Mouse (Mus musculus) liver, adult 2 months (tissue): ENCODE measurements around the gene Slco2a1. TPM values are rescaled to one million over a fixed set of nuclear protein-coding genes. Genes with fewer than 3 reads are reported as not detected.

Source experiments
- DNase-seq: peaks from one replicate; pipeline ENCODE4 v3.0.0-alpha.2; 2011; ENCODE audit warnings: low read depth, low spot score; ENCODE audit errors: extremely low read depth
- H3K27ac ChIP-seq: fragments of 200-500 bp; replicated peaks from 2 replicates; pipeline ENCODE4 v1.5.1; 2012; ENCODE audit warnings: low read depth, mild to moderate bottlenecking, control low read depth, inconsistent platforms, low read length; ENCODE audit not compliant: insufficient read depth
- H3K27me3 ChIP-seq: fragments of 200-500 bp; 2 replicates; pipeline ENCODE4 v1.6.1; 2012; ENCODE audit warnings: mild to moderate bottlenecking, moderate library complexity, low read length, inconsistent platforms; ENCODE audit not compliant: control insufficient read depth, insufficient read depth
- H3K36me3 ChIP-seq: fragments of 200-500 bp; 2 replicates; pipeline ENCODE4 v1.6.1; 2012; ENCODE audit warnings: low read length, inconsistent platforms; ENCODE audit not compliant: control insufficient read depth, insufficient read depth
- H3K4me1 ChIP-seq: fragments of 200-500 bp; 2 replicates; pipeline ENCODE4 v1.6.1; 2011; ENCODE audit warnings: low read length; ENCODE audit not compliant: control insufficient read depth, insufficient read depth
- H3K4me3 ChIP-seq: fragments of 200-500 bp; 2 replicates; pipeline ENCODE4 v1.5.1; 2011; ENCODE audit warnings: low read depth, mild to moderate bottlenecking, control low read depth, low read length, moderate library complexity; ENCODE audit not compliant: insufficient read depth
- H3K79me2 ChIP-seq: fragments of 200-500 bp; 2 replicates; pipeline ENCODE4 v1.6.1; 2012; ENCODE audit warnings: inconsistent platforms, mild to moderate bottlenecking, low read length, moderate library complexity; ENCODE audit not compliant: control insufficient read depth, insufficient read depth
- H3K9ac ChIP-seq: fragments of 200-500 bp; 2 replicates; pipeline ENCODE4 v1.6.1; 2012; ENCODE audit warnings: low read depth, mild to moderate bottlenecking, control low read depth, inconsistent platforms, low read length
- CTCF ChIP-seq: fragments of 200-500 bp; IDR thresholded peaks from 2 replicates; pipeline ENCODE4 v1.5.1; 2011; ENCODE audit warnings: low read depth, low read length, control low read depth
- POLR2A ChIP-seq: fragments of 200-500 bp; IDR thresholded peaks from 2 replicates; pipeline ENCODE4 v1.6.1; 2011; ENCODE audit warnings: low read length, control low read depth; ENCODE audit not compliant: insufficient read depth; ENCODE audit errors: extremely low read depth
- WGBS: fragments of 180-500 bp; shearing (Covaris S2); methylation state at CpG from one replicate; pipeline ENCODE4 v1.1.7; 2018; 5-methylcytosine and 5-hydroxymethylcytosine counted together
- polyA plus RNA-seq: library from polyadenylated mRNA; depleted of rRNA; stranded (reverse); fragments of >200 nt; gene quantifications from 2 replicates; pipeline ENCODE4 v1.2.3, GENCODE M21; 2012
- total RNA-seq: library from RNA; depleted of rRNA; stranded (reverse); fragments of >200 nt; gene quantifications from 2 replicates; pipeline ENCODE4 v1.2.3, GENCODE M21; 2014

The Slco2a1 gene
- total and polyA plus RNA-seq, 2 experiments, result 8.9 to 55.5 TPM

DNA sequence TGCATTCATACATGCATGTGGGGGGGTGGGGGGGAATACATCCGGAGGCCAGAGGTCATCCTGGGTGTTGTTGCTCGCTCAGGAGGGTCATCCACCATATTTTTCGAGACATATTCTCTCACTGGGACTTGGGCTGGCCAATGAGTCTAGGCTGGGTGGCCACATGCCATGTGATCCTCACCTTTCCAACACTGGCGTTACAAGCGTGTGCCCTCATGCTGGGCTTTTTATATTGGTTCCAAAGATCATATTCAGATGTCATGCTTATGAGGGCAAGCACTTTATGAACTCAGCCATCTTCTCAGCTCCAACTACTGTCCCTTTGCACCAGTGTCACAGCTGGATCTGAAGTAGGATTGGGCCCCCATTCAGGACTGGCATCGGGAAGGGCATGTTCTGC, 75.1 kb downstream of the Slco2a1 start:
- TF ChIP-seq POLR2A (no peak), CTCF (no peak)
- Histone ChIP-seq H3K79me2 (no peaks in the 10 kb centered on the region), H3K27me3 (no peaks in the 10 kb centered on the region), H3K27ac (no peak overlapping the region), H3K9ac (no peak overlapping the region), H3K4me1 (no peaks in the 10 kb centered on the region), H3K4me3 (no peak overlapping the region), H3K36me3 (no peaks in the 10 kb centered on the region)
- WGBS, result 75% methylated on average over 6 of the region's 6 CpGs
- peak; percentile 72 for DNase-seq

DNA sequence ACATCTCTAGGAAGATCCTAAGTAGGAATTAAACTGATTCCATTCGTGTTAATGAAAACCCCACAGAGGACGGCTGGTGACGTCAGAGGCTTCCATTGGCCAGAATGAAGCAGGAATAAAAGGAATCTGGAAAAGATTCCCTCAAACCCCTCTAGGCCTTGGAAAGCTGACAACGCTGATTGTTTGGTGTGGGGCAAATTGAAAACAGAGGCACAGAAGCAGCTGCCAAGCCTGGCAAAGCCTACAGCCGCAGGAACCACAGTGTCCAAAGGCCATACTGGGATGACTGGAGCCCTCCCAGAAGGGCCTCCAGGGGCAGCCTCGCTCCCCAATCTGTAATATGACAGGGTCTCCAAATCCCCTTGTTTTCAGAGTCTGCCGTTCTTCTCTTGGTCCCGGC, 78.3 kb downstream of the Slco2a1 start:
- H3K4me1 ChIP-seq, result no peaks in the 10 kb centered on the region
- H3K9ac ChIP-seq, result no peak overlapping the region
- DNase-seq, result peak; percentile 63
- H3K27ac ChIP-seq, result no peak overlapping the region
- no peaks in the 10 kb centered on the region for H3K27me3 ChIP-seq
- WGBS, result 80% methylated on average over 8 of the region's 8 CpGs
- peaks cover 2% of the 10 kb centered on the region; the same call in 1 of the 2 replicates for H3K36me3 ChIP-seq
- H3K4me3 ChIP-seq, result no peak overlapping the region
- TF ChIP-seq CTCF (no peak), POLR2A (no peak)
- H3K79me2 ChIP-seq, result no peaks in the 10 kb centered on the region

DNA sequence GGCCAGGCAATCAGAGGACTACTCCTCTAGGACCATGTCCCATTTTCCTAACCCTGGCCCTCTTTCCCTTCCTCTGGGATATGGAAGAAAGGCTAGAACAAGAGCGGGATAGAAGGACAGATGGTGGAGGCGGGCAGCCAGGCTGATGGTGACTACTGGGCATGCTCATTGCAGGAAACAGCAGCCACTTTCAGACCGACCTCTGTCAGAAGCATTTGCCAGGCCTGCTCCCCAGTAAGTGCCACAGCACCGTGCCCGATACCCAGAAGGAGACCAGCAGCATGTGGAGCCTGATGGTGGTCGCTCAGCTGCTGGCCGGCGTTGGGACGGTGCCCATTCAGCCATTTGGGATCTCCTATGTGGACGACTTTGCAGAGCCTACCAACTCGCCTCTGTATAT, 79.1 kb downstream of the Slco2a1 start:
- Histone ChIP-seq H3K36me3 (peaks cover 2% of the 10 kb centered on the region; the same call in 1 of the 2 replicates), H3K27ac (no peak overlapping the region), H3K4me1 (no peaks in the 10 kb centered on the region), H3K4me3 (no peak overlapping the region), H3K9ac (no peak overlapping the region), H3K27me3 (no peaks in the 10 kb centered on the region), H3K79me2 (no peaks in the 10 kb centered on the region)
- TF ChIP-seq POLR2A (no peak), CTCF (no peak)
- WGBS, result 95% methylated on average over 11 of the region's 11 CpGs
- no peak for DNase-seq

DNA sequence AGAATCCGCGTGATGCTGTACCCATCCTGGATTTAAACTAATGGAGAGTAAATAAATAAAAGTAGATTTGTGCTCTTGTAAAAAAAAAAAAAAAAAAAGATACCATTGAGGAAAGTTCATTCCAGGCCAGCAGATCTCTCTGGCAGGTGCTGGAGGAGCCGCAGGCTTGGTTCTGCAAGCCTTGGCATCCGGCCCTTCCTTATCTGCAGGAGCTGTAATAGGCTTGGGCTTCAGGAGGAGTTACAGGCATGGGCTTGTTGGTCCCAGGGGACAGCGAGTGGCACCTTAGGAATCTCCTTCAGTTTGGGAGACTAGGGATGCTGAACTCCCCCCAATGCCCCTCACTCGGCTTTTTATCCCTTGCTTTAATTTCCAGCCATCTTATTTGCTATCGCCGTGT, 80.3 kb downstream of the Slco2a1 start:
- DNase-seq, result no peak
- Histone ChIP-seq H3K4me1 (no peaks in the 10 kb centered on the region), H3K9ac (no peak overlapping the region), H3K79me2 (no peaks in the 10 kb centered on the region), H3K4me3 (no peak overlapping the region), H3K27ac (no peak overlapping the region), H3K27me3 (no peaks in the 10 kb centered on the region), H3K36me3 (peaks cover 2% of the 10 kb centered on the region; the same call in 1 of the 2 replicates)
- 92% methylated on average over 8 of the region's 8 CpGs for WGBS
- no peak for TF ChIP-seq CTCF
- no peak for TF ChIP-seq POLR2A

DNA sequence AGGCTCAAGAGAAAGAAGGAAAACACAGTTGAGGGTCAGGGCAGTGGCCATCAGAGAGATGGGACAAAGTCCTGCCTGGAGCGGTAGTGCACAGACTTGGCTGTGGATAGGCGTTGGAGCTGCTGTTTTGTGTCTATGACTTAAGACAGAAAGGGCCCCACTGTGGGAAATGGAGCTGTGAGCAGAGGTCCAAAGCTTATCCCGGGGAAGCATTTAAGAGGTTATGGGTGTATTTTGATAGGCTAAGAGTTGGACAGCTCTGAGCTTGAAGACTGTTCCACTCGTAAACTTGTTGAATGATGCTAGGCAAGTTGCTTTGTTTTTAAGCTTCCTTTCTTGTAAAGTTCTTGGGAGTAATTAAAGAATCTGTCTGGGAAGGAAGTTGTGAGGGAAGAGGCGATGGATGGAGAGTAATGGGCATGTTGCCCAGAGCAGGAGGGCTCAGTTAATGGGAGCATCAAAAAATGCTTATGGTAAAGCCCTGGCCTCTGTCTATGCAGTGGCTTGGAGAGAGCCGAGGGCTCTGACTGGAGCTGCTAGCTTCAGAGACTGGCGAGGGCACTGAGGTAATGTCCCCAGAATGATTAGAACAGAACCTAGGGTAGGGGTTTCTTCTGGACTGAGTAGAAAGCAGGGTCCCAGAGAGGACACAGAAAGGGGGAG, 83.2 kb downstream of the Slco2a1 start:
- DNase-seq, result no peak
- H3K4me1 ChIP-seq, result no peaks in the 10 kb centered on the region
- peaks cover 8% of the 10 kb centered on the region; the same call in 1 of the 2 replicates for H3K36me3 ChIP-seq
- no peak overlapping the region for H3K27ac ChIP-seq
- H3K9ac ChIP-seq, result no peak overlapping the region
- no peak overlapping the region for H3K4me3 ChIP-seq
- H3K27me3 ChIP-seq, result no peaks in the 10 kb centered on the region
- no peak for TF ChIP-seq CTCF
- TF ChIP-seq POLR2A, result no peak
- WGBS, result 77% methylated on average over 7 of the region's 7 CpGs
- H3K79me2 ChIP-seq, result no peaks in the 10 kb centered on the region

DNA sequence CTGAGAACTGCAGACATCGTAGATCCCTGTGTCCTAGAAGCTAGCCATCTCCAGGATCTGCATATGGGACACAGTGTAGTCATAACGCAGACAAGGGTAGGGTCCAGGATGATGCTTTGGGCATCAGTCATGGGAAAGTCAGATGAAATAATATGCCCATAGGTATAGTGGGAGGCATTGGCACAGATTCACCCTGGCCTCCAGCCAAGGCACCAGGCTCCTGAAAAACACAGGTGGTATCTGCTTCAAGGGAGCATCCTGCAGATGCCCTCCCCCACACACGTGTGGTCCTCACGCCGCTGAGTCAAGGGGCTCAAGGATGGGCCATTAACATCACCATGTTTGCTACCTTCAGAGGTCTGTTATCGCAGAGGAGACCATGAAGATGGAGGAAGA, 83.7 kb downstream of the Slco2a1 start:
- Histone ChIP-seq H3K27me3 (no peaks in the 10 kb centered on the region), H3K27ac (no peak overlapping the region), H3K4me1 (no peaks in the 10 kb centered on the region), H3K79me2 (no peaks in the 10 kb centered on the region), H3K9ac (no peak overlapping the region), H3K4me3 (no peak overlapping the region), H3K36me3 (peaks cover 8% of the 10 kb centered on the region; the same call in 1 of the 2 replicates)
- 90% methylated on average over 6 of the region's 6 CpGs for WGBS
- no peak for DNase-seq
- TF ChIP-seq POLR2A (no peak), CTCF (no peak)
